Mouse (Mus musculus) lung, postnatal 4 days (tissue): ENCODE data around the gene Tex19.2.

ENCODE experiments used
- DNase-seq, 2 experiments: peaks; one replicate each; pipeline ENCODE4 v3.0.0; 2021

Tex19.2 gene

GRCm38 (mm10) chr11:121118577-121118976 is at the start of gene Tex19.2:
Gene Tex19.2 (minus strand): TSS chr11:121118677.
- DNase-seq = no peak

- no peak for DNase-seq
Measured at GRCm38 (mm10) chr11:121163751-121164150, 45.3 kb upstream of the Tex19.2 start.

- no peak for DNase-seq
Measured at GRCm38 (mm10) chr11:121160636-121161346, 42.3 kb upstream of the Tex19.2 start.

GRCm38 (mm10) chr11:121159971-121160370 is 41.5 kb upstream of the Tex19.2 start, which contains the start of gene Uts2r:
Gene Uts2r (plus strand): TSS chr11:121160271.
- no peak for DNase-seq

GRCm38 (mm10) chr11:121156411-121156891 is 38.0 kb upstream of the Tex19.2 start:
- no peak for DNase-seq

- no peak for DNase-seq
Measured at GRCm38 (mm10) chr11:121154203-121154602, 35.7 kb upstream of the Tex19.2 start.

- DNase-seq = no peak
Measured at GRCm38 (mm10) chr11:121148193-121148592, 29.7 kb upstream of the Tex19.2 start.

- DNase-seq = no peak
Measured at GRCm38 (mm10) chr11:121145865-121146264, 27.4 kb upstream of the Tex19.2 start, which contains the start of gene Tex19.1. Gene Tex19.1 (plus strand): TSS chr11:121146143.

- no peak for DNase-seq
Measured at GRCm38 (mm10) chr11:121143325-121144015, 25.0 kb upstream of the Tex19.2 start.

- DNase-seq = no peak
Measured at GRCm38 (mm10) chr11:121138732-121139131, 20.3 kb upstream of the Tex19.2 start.

GRCm38 (mm10) chr11:121137682-121138081 is 19.2 kb upstream of the Tex19.2 start:
- DNase-seq = no peak

GRCm38 (mm10) chr11:121134600-121134999 is 16.1 kb upstream of the Tex19.2 start:
- DNase-seq = no peak

- DNase-seq = peak in 1 of 2 experiments; percentile 2
Measured at GRCm38 (mm10) chr11:121129616-121130015, 11.1 kb upstream of the Tex19.2 start.

- DNase-seq = peak in 1 of 2 experiments; percentile 4
Measured at GRCm38 (mm10) chr11:121127441-121127840, 9.0 kb upstream of the Tex19.2 start.

- DNase-seq = no peak
Measured at GRCm38 (mm10) chr11:121126395-121126794, 7.9 kb upstream of the Tex19.2 start.

GRCm38 (mm10) chr11:121125522-121126172 is 7.2 kb upstream of the Tex19.2 start:
- DNase-seq = peak in 1 of 2 experiments; percentile 4

- DNase-seq = peak in 1 of 2 experiments; percentile 6
Measured at GRCm38 (mm10) chr11:121123438-121123837, 5.0 kb upstream of the Tex19.2 start.

GRCm38 (mm10) chr11:121122024-121122670 is 3.7 kb upstream of the Tex19.2 start:
- DNase-seq = no peak

GRCm38 (mm10) chr11:121121151-121121550 is 2.7 kb upstream of the Tex19.2 start:
- no peak for DNase-seq

- DNase-seq = no peak
Measured at GRCm38 (mm10) chr11:121118106-121118505, 371 bp downstream of the Tex19.2 start.

- peak in 1 of 2 experiments; percentile 42 for DNase-seq
Measured at GRCm38 (mm10) chr11:121112091-121112775, 6.2 kb downstream of the Tex19.2 start.

- DNase-seq = no peak
Measured at GRCm38 (mm10) chr11:121111601-121112000, 6.9 kb downstream of the Tex19.2 start.
